9 mouse cellular contexts compared by ENCODE assay signal in the genomic region with DNA sequence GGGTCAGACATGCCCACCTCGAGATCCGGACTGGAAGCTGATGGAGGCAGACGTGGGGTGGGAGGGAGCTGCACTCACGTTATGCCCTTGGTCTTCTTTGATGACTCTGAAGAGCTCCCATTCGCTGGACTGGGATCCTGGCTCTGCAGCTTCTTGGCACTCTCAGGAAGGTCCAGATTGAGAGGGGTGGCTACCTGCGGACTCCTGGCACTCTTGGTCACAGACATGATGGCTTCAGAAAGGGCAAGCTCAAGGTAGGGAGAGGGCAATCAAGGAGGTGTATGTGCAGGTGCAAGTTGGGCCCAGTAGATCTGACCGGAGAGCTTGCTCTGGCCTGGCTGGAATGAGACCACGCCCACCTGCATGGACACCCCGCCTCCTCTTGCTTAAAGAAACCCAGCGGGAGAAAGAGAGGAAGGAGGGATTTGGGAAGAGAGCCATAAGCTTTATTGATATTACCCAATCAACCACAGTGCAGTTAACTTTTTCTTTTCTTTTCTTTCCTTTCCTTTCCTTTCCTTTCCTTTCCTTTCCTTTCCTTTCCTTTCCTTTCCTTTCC. TPM values are rescaled to one million over a fixed set of nuclear protein-coding genes. Genes with fewer than 3 reads are reported as not detected.
A peak's percentile ranks its signal among the peaks of the same experiment; 100 is the strongest.
DNase-seq lines count a peak whose midpoint lies in the region; ATAC-seq and TF ChIP-seq lines count a peak whose summit lies in the region.
"Had no signal": no experiment of that assay in that cellular context is flagged by ENCODE, and none has a peak within 500 bp of the region (broad histone marks: within the 10 kb centered on the region; RNA-seq: fewer than 3 reads in every experiment).

Slc36a2 (minus strand) TSS at position 345 of the 559 bp plus-strand sequence.

- TF ChIP-seq EP300 in lung, postnatal 0 days (IDR thresholded peaks at IDR 0.05) = no peak

- TF ChIP-seq CTCF in kidney, adult 2 months (conservative IDR thresholded peaks at IDR 0.05; ENCODE audit: insufficient read depth, insufficient read length, low read depth, low read length) = no peak
- no peak for TF ChIP-seq CTCF in lung, postnatal 0 days (IDR thresholded peaks at IDR 0.05)

- H3K27me3 ChIP-seq in kidney, adult 2 months (replicated peaks; ENCODE audit: control insufficient read depth, insufficient read depth, low read length) = no peaks in the 10 kb centered on the region
- H3K27me3 ChIP-seq in heart, embryonic 14.5 days (ENCODE audit: control insufficient read depth, insufficient read depth, low read length) = no peaks in the 10 kb centered on the region
- no peaks in the 10 kb centered on the region for H3K27me3 ChIP-seq in lung, postnatal 0 days (replicated peaks; ENCODE audit: insufficient read depth, low read length)
- no peaks in the 10 kb centered on the region for H3K27me3 ChIP-seq in forebrain, embryonic 12.5 days
- H3K27me3 ChIP-seq: midbrain, embryonic 12.5 days had no signal

- H3K9ac ChIP-seq in heart, embryonic 14.5 days (ENCODE audit: low read length) = peak within 1 kb of the TSS; percentile 8; the same call in 1 of the 2 replicates
- H3K9ac ChIP-seq in lung, postnatal 0 days (replicated peaks; ENCODE audit: low read depth) = no peak within 1 kb of the TSS
- H3K9ac ChIP-seq in forebrain, embryonic 12.5 days = no peak within 1 kb of the TSS
- H3K9ac ChIP-seq: midbrain, embryonic 12.5 days had no signal

- intact Hi-C loops in left cerebral cortex, postnatal 25 days (cut with DNase I) = no loop called here

- no peak for ATAC-seq in heart, embryonic 14.5 days (ENCODE audit: insufficient number of reproducible peaks, insufficient read depth, low FRiP score, low read depth)
- ATAC-seq in lung, postnatal 0 days = 0 out of 2 replicates have a peak, but pooled peaks have one; percentile 16
- no peak for ATAC-seq in forebrain, embryonic 12.5 days (ENCODE audit: low FRiP score)

- no peak for TF ChIP-seq POLR2A in kidney, adult 2 months (IDR thresholded peaks at IDR 0.05; ENCODE audit: low read depth, low read length)

- H3K36me3 ChIP-seq in kidney, adult 2 months (ENCODE audit: control insufficient read depth, insufficient read depth, low read length) = no peaks in the 10 kb centered on the region
- H3K36me3 ChIP-seq in heart, embryonic 14.5 days (ENCODE audit: control insufficient read depth, insufficient read depth, low read length) = no peaks in the 10 kb centered on the region
- H3K36me3 ChIP-seq in lung, postnatal 0 days (ENCODE audit: insufficient read depth, low read length) = no peaks in the 10 kb centered on the region
- no peaks in the 10 kb centered on the region for H3K36me3 ChIP-seq in forebrain, embryonic 12.5 days (replicated peaks)
- H3K36me3 ChIP-seq: midbrain, embryonic 12.5 days had no signal

- DNase-seq in kidney, adult 2 months = peak; percentile 19
- no peak for DNase-seq in kidney, adult 8-10 months
- peak; percentile 71 for DNase-seq in adrenal gland, postnatal 10 days
- DNase-seq in lung, postnatal 0 days (ENCODE audit: low spot score) = peak; percentile 86
- no peak for DNase-seq in left cerebral cortex, postnatal 25 days (ENCODE audit: low spot score in 2 of 2)
- DNase-seq in layer of hippocampus, postnatal 10 days (ENCODE audit: low spot score in 2 of 2) = no peak

- peak within 1 kb of the TSS; percentile 9 for H3K4me2 ChIP-seq in heart, embryonic 14.5 days (ENCODE audit: low read length)
- H3K4me2 ChIP-seq in lung, postnatal 0 days (replicated peaks; ENCODE audit: low read depth, low read length) = peak within 1 kb of the TSS; percentile 49
- no peak within 1 kb of the TSS for H3K4me2 ChIP-seq in forebrain, embryonic 12.5 days
- H3K4me2 ChIP-seq: midbrain, embryonic 12.5 days had no signal

- no peak within 1 kb of the TSS for H3K4me3 ChIP-seq in kidney, adult 2 months (ENCODE audit: insufficient read depth, low read depth, low read length)
- no peak within 1 kb of the TSS; a peak in 1 of 4 replicates for H3K4me3 ChIP-seq in heart, embryonic 14.5 days (ENCODE audit: control insufficient read depth in 1 of 2, insufficient read depth in 1 of 2, low read depth in 1 of 2, low read length in 2 of 2)
- peak within 1 kb of the TSS; percentile 23 for H3K4me3 ChIP-seq in lung, postnatal 0 days (ENCODE audit: low read depth, low read length)
- H3K4me3 ChIP-seq in forebrain, embryonic 12.5 days (replicated peaks) = no peak within 1 kb of the TSS
- H3K4me3 ChIP-seq: midbrain, embryonic 12.5 days had no signal

- no peaks in the 10 kb centered on the region for H3K9me3 ChIP-seq in heart, embryonic 14.5 days (ENCODE audit: control insufficient read depth, low read length)
- H3K9me3 ChIP-seq in lung, postnatal 0 days (ENCODE audit: low read length) = no peaks in the 10 kb centered on the region
- no peaks in the 10 kb centered on the region for H3K9me3 ChIP-seq in forebrain, embryonic 12.5 days
- H3K9me3 ChIP-seq: midbrain, embryonic 12.5 days had no signal

- WGBS in kidney, adult 2 months = 40% methylated on average over 10 of the region's 10 CpGs
- WGBS in heart, embryonic 14.5 days = 27% methylated on average over 10 of the region's 10 CpGs
- WGBS in lung, postnatal 0 days = 24% methylated on average over 10 of the region's 10 CpGs
- 24% methylated on average over 10 of the region's 10 CpGs for WGBS in forebrain, embryonic 12.5 days

- H3K27ac ChIP-seq in kidney, adult 2 months (ENCODE audit: insufficient read depth, low read depth, low read length) = no peak within 1 kb of the TSS
- H3K27ac ChIP-seq in heart, embryonic 14.5 days (replicated peaks in 1 of 2; ENCODE audit: control insufficient read depth in 1 of 2, insufficient read depth in 1 of 2, low read depth in 2 of 2, low read length in 2 of 2) = no peak within 1 kb of the TSS
- H3K27ac ChIP-seq in lung, postnatal 0 days (ENCODE audit: low read length) = peak within 1 kb of the TSS; percentile 69
- H3K27ac ChIP-seq in forebrain, embryonic 12.5 days = no peak within 1 kb of the TSS
- H3K27ac ChIP-seq: midbrain, embryonic 12.5 days had no signal

- 0 out of 2 replicates have a peak, but pooled peaks cover 3% of the 10 kb centered on the region for H3K4me1 ChIP-seq in kidney, adult 2 months (ENCODE audit: control insufficient read depth, insufficient read depth, low read length)
- H3K4me1 ChIP-seq in heart, embryonic 14.5 days (ENCODE audit: control insufficient read depth in 2 of 2, insufficient read depth in 2 of 2, low read length in 2 of 2) = peaks cover 9 to 14% of the 10 kb centered on the region in 2 experiments
- no peaks in the 10 kb centered on the region for H3K4me1 ChIP-seq in lung, postnatal 0 days (ENCODE audit: insufficient read depth, low read depth, low read length)
- no peaks in the 10 kb centered on the region for H3K4me1 ChIP-seq in forebrain, embryonic 12.5 days
- H3K4me1 ChIP-seq: midbrain, embryonic 12.5 days had no signal

RNA-seq across cellular contexts. Expression of gene Slc36a2, which starts in this region (rescaled TPM):
- 35.4 and 36.9 TPM in 2 replicates for polyA plus RNA-seq in kidney, adult 2 months (2012; rRNA removed)
- total RNA-seq in adrenal gland, postnatal 10 days (2021) = 100 to 1,000 TPM; 213 to 290 TPM
- 5.2 and 7.3 TPM in 2 replicates for polyA plus RNA-seq in heart, embryonic 14.5 days (2014; fragmentation: Nextera tagmentation; extraction: Ambion mirVana)
- 25.4 and 32.4 TPM in 2 replicates for polyA plus RNA-seq in lung, postnatal 0 days (2015; fragmentation: Nextera tagmentation; extraction: Ambion mirVana)
- total RNA-seq in left cerebral cortex, postnatal 25 days (2021) = under 1 TPM; 0.34 to 0.43 TPM
- not detected in 2 replicates for polyA plus RNA-seq in forebrain, embryonic 12.5 days (2016; fragmentation: Nextera tagmentation; extraction: Ambion mirVana)
- under 1 TPM; 0.37 to 0.71 TPM for total RNA-seq in layer of hippocampus, postnatal 10 days (2021)
- polyA plus RNA-seq: midbrain, embryonic 12.5 days had no signal

Comparison
In these comparisons a context has a peak if more than half of its experiments do, and no peak if none do; other contexts are left out.
1. RNA of gene Slc36a2 (total RNA-seq): 213 to 290 TPM in adrenal gland, postnatal 10 days; 0.37 to 0.71 TPM in layer of hippocampus, postnatal 10 days and 0.34 to 0.43 TPM in left cerebral cortex, postnatal 25 days; every median in the first group is over 100 times any median in the second.
2. DNase-seq: peak in kidney, adult 2 months (single experiment), adrenal gland, postnatal 10 days (single experiment) and lung, postnatal 0 days (single experiment); none in kidney, adult 8-10 months (0 of 2), left cerebral cortex, postnatal 25 days (0 of 2) and layer of hippocampus, postnatal 10 days (0 of 2).